Mouse (Mus musculus) thymus, postnatal 14 days (tissue): ENCODE data around the gene Cpa4.

Source experiments
- DNase-seq: peaks from one replicate; pipeline ENCODE4 v3.0.0; 2021

Cpa4 gene

GRCm38 (mm10) chr6:30638674-30639268 is 70.6 kb downstream of the Cpa4 start, which contains the start of gene Cpa1:
Gene Cpa1 (plus strand): TSS chr6:30639218.
- DNase-seq: no peak
